ENCODE assay signal across 10 mouse cellular contexts in the genomic region with DNA sequence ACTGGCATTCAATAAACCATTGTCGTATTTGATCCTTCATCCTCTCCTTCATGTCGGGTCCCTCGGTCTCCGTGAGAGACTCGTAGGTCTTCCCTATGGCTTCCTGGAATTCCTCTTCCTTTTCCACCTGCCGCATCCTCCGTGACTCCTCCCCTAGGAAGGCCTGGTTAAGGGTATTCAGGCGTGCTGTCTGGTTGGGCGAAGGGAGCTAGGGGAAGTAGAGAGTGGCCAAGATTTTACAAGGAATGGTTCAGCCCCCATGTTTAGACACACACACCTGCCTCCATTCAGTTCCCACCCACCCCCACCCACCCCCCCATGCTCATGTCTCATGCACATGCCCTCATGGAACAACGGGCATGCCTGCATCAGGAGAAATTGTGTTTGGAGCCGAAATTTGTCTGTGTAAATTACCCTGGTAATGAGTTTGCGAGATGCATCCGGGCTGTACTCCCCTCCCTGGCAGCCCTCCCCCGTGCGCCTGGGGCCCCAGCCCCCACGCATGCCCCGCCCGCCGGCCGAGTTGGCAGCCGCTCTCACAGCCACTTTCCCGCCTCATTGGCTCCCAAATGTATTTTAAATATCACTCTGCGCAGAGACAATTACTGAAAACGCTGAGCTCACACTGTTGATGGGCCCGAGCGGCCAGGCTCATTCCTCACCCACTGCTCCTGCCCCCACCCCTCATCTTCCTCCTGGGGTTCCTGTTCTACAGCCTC. TPM values are rescaled to one million over a fixed set of nuclear protein-coding genes. Genes with fewer than 3 reads are reported as not detected.
A peak's percentile ranks its signal among the peaks of the same experiment; 100 is the strongest.
DNase-seq lines count a peak whose midpoint lies in the region; ATAC-seq and TF ChIP-seq lines count a peak whose summit lies in the region.
"Had no signal": no experiment of that assay in that cellular context is flagged by ENCODE, and none has a peak within 500 bp of the region (broad histone marks: within the 10 kb centered on the region; RNA-seq: fewer than 3 reads in every experiment).

No protein-coding gene starts in this region.

- intact Hi-C loops in left cerebral cortex, adult 2 months (cut with DNase I) = no loop called here

- H3K36me3 ChIP-seq in heart, embryonic 10.5 days = no peaks in the 10 kb centered on the region
- H3K36me3 ChIP-seq in embryonic facial prominence, embryonic 13.5 days = no peaks in the 10 kb centered on the region
- no peaks in the 10 kb centered on the region for H3K36me3 ChIP-seq in hindbrain, embryonic 14.5 days (replicated peaks; ENCODE audit: control insufficient read depth, insufficient read depth)
- no peaks in the 10 kb centered on the region for H3K36me3 ChIP-seq in midbrain, postnatal 0 days (ENCODE audit: insufficient read depth, low read length)

- H3K9me3 ChIP-seq in heart, embryonic 10.5 days = no peaks in the 10 kb centered on the region
- H3K9me3 ChIP-seq in embryonic facial prominence, embryonic 13.5 days = no peaks in the 10 kb centered on the region
- no peaks in the 10 kb centered on the region for H3K9me3 ChIP-seq in hindbrain, embryonic 14.5 days (ENCODE audit: control insufficient read depth, low read length)
- H3K9me3 ChIP-seq in midbrain, postnatal 0 days (ENCODE audit: low read length) = no peaks in the 10 kb centered on the region

- WGBS in heart, embryonic 10.5 days = 41% methylated on average over 26 of the region's 26 CpGs
- WGBS in embryonic facial prominence, embryonic 13.5 days = 24% methylated on average over 26 of the region's 26 CpGs
- WGBS in hindbrain, embryonic 14.5 days = 22% methylated on average over 26 of the region's 26 CpGs
- 32% methylated on average over 25 of the region's 26 CpGs for WGBS in midbrain, postnatal 0 days

- H3K9ac ChIP-seq in embryonic facial prominence, embryonic 13.5 days = peak overlapping the region; percentile 27; the same call in 1 of the 2 replicates
- H3K9ac ChIP-seq in hindbrain, embryonic 14.5 days = no peak overlapping the region
- H3K9ac ChIP-seq in midbrain, postnatal 0 days (replicated peaks; ENCODE audit: low read length, poor library complexity, severe bottlenecking) = no peak overlapping the region; the same call in 1 of the 2 replicates

- ATAC-seq in embryonic facial prominence, embryonic 13.5 days (ENCODE audit: insufficient number of reproducible peaks, insufficient read depth, low FRiP score, low TSS enrichment, low read depth) = peak; percentile 28; the same call in 1 of the 2 replicates
- ATAC-seq in hindbrain, embryonic 14.5 days (ENCODE audit: low FRiP score) = peak; percentile 87
- peak; percentile 52; the same call in 1 of the 2 replicates for ATAC-seq in midbrain, postnatal 0 days (ENCODE audit: low FRiP score)
- ATAC-seq: Patski had no signal

- peaks cover 18% of the 10 kb centered on the region for H3K4me1 ChIP-seq in heart, embryonic 10.5 days
- peaks cover 29% of the 10 kb centered on the region for H3K4me1 ChIP-seq in embryonic facial prominence, embryonic 13.5 days
- peaks cover 12% of the 10 kb centered on the region for H3K4me1 ChIP-seq in hindbrain, embryonic 14.5 days (replicated peaks; ENCODE audit: control insufficient read depth, insufficient read depth, low read length)
- H3K4me1 ChIP-seq in midbrain, postnatal 0 days (ENCODE audit: insufficient read depth, low read length) = no peaks in the 10 kb centered on the region; the same call in 1 of the 2 replicates

- H3K4me2 ChIP-seq in embryonic facial prominence, embryonic 13.5 days = peak overlapping the region; percentile 53
- peak overlapping the region; percentile 33 for H3K4me2 ChIP-seq in hindbrain, embryonic 14.5 days (replicated peaks)
- H3K4me2 ChIP-seq in midbrain, postnatal 0 days (ENCODE audit: low read depth, low read length, poor library complexity, severe bottlenecking) = peak overlapping the region; percentile 39

- peak overlapping the region; percentile 29; the same call in 1 of the 2 replicates for H3K27ac ChIP-seq in heart, embryonic 10.5 days
- H3K27ac ChIP-seq in embryonic facial prominence, embryonic 13.5 days = no peak overlapping the region
- peak overlapping the region; percentile 68 for H3K27ac ChIP-seq in hindbrain, embryonic 14.5 days
- H3K27ac ChIP-seq in left cerebral cortex, adult 2 months = no peak overlapping the region
- no peak overlapping the region for H3K27ac ChIP-seq in midbrain, postnatal 0 days (ENCODE audit: low read depth, low read length)

- TF ChIP-seq CTCF in left cerebral cortex, adult 2 months (IDR thresholded peaks at IDR 0.05) = no peak
- TF ChIP-seq CTCF in midbrain, postnatal 0 days (IDR thresholded peaks at IDR 0.05) = no peak

- H3K27me3 ChIP-seq in heart, embryonic 10.5 days (ENCODE audit: insufficient read depth, poor library complexity, severe bottlenecking) = peaks cover 56% of the 10 kb centered on the region
- peaks cover 33% of the 10 kb centered on the region for H3K27me3 ChIP-seq in embryonic facial prominence, embryonic 13.5 days
- H3K27me3 ChIP-seq in hindbrain, embryonic 14.5 days (ENCODE audit: control insufficient read depth, insufficient read depth, low read length) = no peaks in the 10 kb centered on the region
- H3K27me3 ChIP-seq in midbrain, postnatal 0 days (ENCODE audit: insufficient read depth, low read length) = no peaks in the 10 kb centered on the region; the same call in 1 of the 2 replicates

- peak overlapping the region; percentile 36; the same call in 1 of the 2 replicates for H3K4me3 ChIP-seq in heart, embryonic 10.5 days
- H3K4me3 ChIP-seq in embryonic facial prominence, embryonic 13.5 days = no peak overlapping the region
- no peak overlapping the region for H3K4me3 ChIP-seq in hindbrain, embryonic 14.5 days (replicated peaks; ENCODE audit: low read length)
- no peak overlapping the region for H3K4me3 ChIP-seq in left cerebral cortex, adult 2 months
- no peak overlapping the region for H3K4me3 ChIP-seq in midbrain, postnatal 0 days (ENCODE audit: low read depth, low read length)

- DNase-seq in heart, embryonic 10.5 days (ENCODE audit: low spot score) = no peak
- no peak for DNase-seq in heart, adult 9 months (ENCODE audit: low spot score in 2 of 2)
- DNase-seq in hindbrain, embryonic 14.5 days (ENCODE audit: low spot score) = peak; percentile 72
- peak; percentile 64 to 70 for DNase-seq in left cerebral cortex, adult 2 months (ENCODE audit: extremely low spot score in 1 of 2, low spot score in 2 of 2)
- peak; percentile 79 for DNase-seq in midbrain, postnatal 0 days (ENCODE audit: low spot score)
- DNase-seq in thymus, postnatal 14 days = peak; percentile 69
- DNase-seq in c-Kit-positive CD71-positive TER-119-positive erythroid progenitor cells, embryonic 14.5 days (ENCODE audit: low spot score) = no peak

RNA-seq across cellular contexts. Expression of gene 4931409K22Rik, which starts 5.9 kb away (rescaled TPM):
- polyA plus RNA-seq in heart, embryonic 10.5 days (2016; fragmentation: Nextera tagmentation; extraction: Ambion mirVana) = 0.06 and 0.09 TPM in 2 replicates
- polyA plus RNA-seq in embryonic facial prominence, embryonic 13.5 days (2015; fragmentation: Nextera tagmentation; extraction: Ambion mirVana) = 0.11 TPM in 1 of 2 replicates, not detected in the other
- polyA plus RNA-seq in hindbrain, embryonic 14.5 days (2014; fragmentation: Nextera tagmentation; extraction: Ambion mirVana) = 0.10 and 0.19 TPM in 2 replicates
- total RNA-seq in left cerebral cortex, adult 2 months (2021) = under 1 TPM in 1 of 2 experiments, not detected in 1; 0.14 TPM
- not detected in 2 replicates for total RNA-seq in midbrain, postnatal 0 days (2014; rRNA removed)
- polyA plus RNA-seq in midbrain, postnatal 0 days (2015; fragmentation: Nextera tagmentation; extraction: Ambion mirVana) = not detected in 2 replicates
- total RNA-seq: heart, adult 18-20 months had no signal
- polyA plus RNA-seq: Patski had no signal

RNA-seq across cellular contexts. Expression of gene Asb10, which starts 10.0 kb away (rescaled TPM):
- polyA plus RNA-seq in heart, embryonic 10.5 days (2016; fragmentation: Nextera tagmentation; extraction: Ambion mirVana) = 1.6 and 3.3 TPM in 2 replicates
- 0.56 and 0.63 TPM in 2 replicates for polyA plus RNA-seq in embryonic facial prominence, embryonic 13.5 days (2015; fragmentation: Nextera tagmentation; extraction: Ambion mirVana)
- 0.22 and 0.23 TPM in 2 replicates for polyA plus RNA-seq in hindbrain, embryonic 14.5 days (2014; fragmentation: Nextera tagmentation; extraction: Ambion mirVana)
- not detected for total RNA-seq in left cerebral cortex, adult 2 months (2021)
- total RNA-seq in midbrain, postnatal 0 days (2014; rRNA removed) = 1.2 TPM in 1 of 2 replicates, not detected in the other
- polyA plus RNA-seq in midbrain, postnatal 0 days (2015; fragmentation: Nextera tagmentation; extraction: Ambion mirVana) = 0.31 and 0.39 TPM in 2 replicates
- polyA plus RNA-seq: Patski had no signal

RNA-seq across cellular contexts. Expression of gene Gbx1, which starts 23.8 kb away (rescaled TPM):
- polyA plus RNA-seq in heart, embryonic 10.5 days (2016; fragmentation: Nextera tagmentation; extraction: Ambion mirVana) = 0.06 TPM in 1 of 2 replicates, not detected in the other
- 0.11 TPM in 1 of 2 replicates, not detected in the other for polyA plus RNA-seq in embryonic facial prominence, embryonic 13.5 days (2015; fragmentation: Nextera tagmentation; extraction: Ambion mirVana)
- polyA plus RNA-seq in hindbrain, embryonic 14.5 days (2014; fragmentation: Nextera tagmentation; extraction: Ambion mirVana) = 3.3 and 4.9 TPM in 2 replicates
- under 1 TPM; 0.09 to 0.56 TPM for total RNA-seq in left cerebral cortex, adult 2 months (2021)
- total RNA-seq in midbrain, postnatal 0 days (2014; rRNA removed) = 0.33 TPM in 1 of 2 replicates, not detected in the other
- polyA plus RNA-seq in midbrain, postnatal 0 days (2015; fragmentation: Nextera tagmentation; extraction: Ambion mirVana) = 0.09 and 0.12 TPM in 2 replicates
- total RNA-seq: heart, adult 18-20 months had no signal
- polyA plus RNA-seq: Patski had no signal

RNA-seq across cellular contexts. Expression of gene Abcf2, which starts 26.5 kb away (rescaled TPM):
- polyA plus RNA-seq in heart, embryonic 10.5 days (2016; fragmentation: Nextera tagmentation; extraction: Ambion mirVana) = 107 and 126 TPM in 2 replicates
- polyA plus RNA-seq in embryonic facial prominence, embryonic 13.5 days (2015; fragmentation: Nextera tagmentation; extraction: Ambion mirVana) = 112 and 115 TPM in 2 replicates
- 72.3 and 87.2 TPM in 2 replicates for polyA plus RNA-seq in hindbrain, embryonic 14.5 days (2014; fragmentation: Nextera tagmentation; extraction: Ambion mirVana)
- total RNA-seq in left cerebral cortex, adult 2 months (2021) = 10 to 100 TPM; 82.4 to 89.0 TPM
- total RNA-seq in midbrain, postnatal 0 days (2014; rRNA removed) = 55.9 and 57.0 TPM in 2 replicates
- 58.2 and 62.3 TPM in 2 replicates for polyA plus RNA-seq in midbrain, postnatal 0 days (2015; fragmentation: Nextera tagmentation; extraction: Ambion mirVana)

RNA-seq across cellular contexts. Expression of gene Chpf2, which starts 35.8 kb away (rescaled TPM):
- 19.1 and 22.8 TPM in 2 replicates for polyA plus RNA-seq in heart, embryonic 10.5 days (2016; fragmentation: Nextera tagmentation; extraction: Ambion mirVana)
- 24.2 and 26.4 TPM in 2 replicates for polyA plus RNA-seq in embryonic facial prominence, embryonic 13.5 days (2015; fragmentation: Nextera tagmentation; extraction: Ambion mirVana)
- polyA plus RNA-seq in hindbrain, embryonic 14.5 days (2014; fragmentation: Nextera tagmentation; extraction: Ambion mirVana) = 14.0 and 14.4 TPM in 2 replicates
- 10 to 100 TPM; 72.6 to 78.4 TPM for total RNA-seq in left cerebral cortex, adult 2 months (2021)
- total RNA-seq in midbrain, postnatal 0 days (2014; rRNA removed) = 31.3 and 32.8 TPM in 2 replicates
- 25.5 and 26.3 TPM in 2 replicates for polyA plus RNA-seq in midbrain, postnatal 0 days (2015; fragmentation: Nextera tagmentation; extraction: Ambion mirVana)

Comparison
In these comparisons a context has a peak if more than half of its experiments do, and no peak if none do; other contexts are left out.
1. DNase-seq: peak in hindbrain, embryonic 14.5 days (single experiment), left cerebral cortex, adult 2 months (2 of 2), midbrain, postnatal 0 days (single experiment) and thymus, postnatal 14 days (single experiment); none in heart, embryonic 10.5 days (single experiment), heart, adult 9 months (0 of 2) and c-Kit-positive CD71-positive TER-119-positive erythroid progenitor cells, embryonic 14.5 days (single experiment).
2. H3K27ac ChIP-seq: peak in heart, embryonic 10.5 days (single experiment) and hindbrain, embryonic 14.5 days (single experiment); none in embryonic facial prominence, embryonic 13.5 days (single experiment), left cerebral cortex, adult 2 months (single experiment) and midbrain, postnatal 0 days (single experiment).
3. ATAC-seq: peak in every context shown above with its lines; median percentile 87 in hindbrain, embryonic 14.5 days; 52 in midbrain, postnatal 0 days; 28 in embryonic facial prominence, embryonic 13.5 days.
4. Peak in every context shown above with its lines, with median percentiles within 50 percentile points of each other: H3K4me2 ChIP-seq.